Mouse (Mus musculus) hindbrain, embryonic 16.5 days (tissue): ENCODE results near the gene Zfpl1. TPM values are rescaled to one million over a fixed set of nuclear protein-coding genes. Genes with fewer than 3 reads are reported as not detected.

Experiments
- ATAC-seq: fragments of 200-750 bp; cut with Nextera tagmentation; 2 replicates; pipeline ENCODE4 v1.8.0; 2017; ENCODE audit warnings: moderate TSS enrichment, moderate library complexity
- H3K27ac ChIP-seq: fragments of 300-500 bp; sonication (generic); 2 replicates; pipeline ENCODE4 v1.5.1; 2014; ENCODE audit warnings: low read depth, mild to moderate bottlenecking, control low read depth, low read length, moderate library complexity
- H3K27me3 ChIP-seq: fragments of 300-500 bp; sonication (generic); replicated peaks from 2 replicates; pipeline ENCODE4 v1.6.1; 2014; ENCODE audit warnings: low read length; ENCODE audit not compliant: control insufficient read depth, insufficient read depth
- H3K36me3 ChIP-seq: fragments of 300-500 bp; sonication (generic); 2 replicates; pipeline ENCODE4 v1.6.1; 2014; ENCODE audit warnings: mild to moderate bottlenecking, low read length, moderate library complexity, mixed read lengths; ENCODE audit not compliant: control insufficient read depth, insufficient read depth
- H3K4me1 ChIP-seq: fragments of 300-500 bp; sonication (generic); 2 replicates; pipeline ENCODE4 v1.6.1; 2014; ENCODE audit warnings: low read depth, low read length; ENCODE audit not compliant: control insufficient read depth, insufficient read depth
- H3K4me2 ChIP-seq: fragments of 300-500 bp; sonication (generic); 2 replicates; pipeline ENCODE4 v1.6.1; 2014; ENCODE audit warnings: mild to moderate bottlenecking, low read length, control low read depth, moderate library complexity
- H3K4me3 ChIP-seq: fragments of 300-500 bp; sonication (generic); 2 replicates; pipeline ENCODE4 v1.5.1; 2014; ENCODE audit warnings: mild to moderate bottlenecking, low read length, control low read depth, moderate library complexity
- H3K9ac ChIP-seq: fragments of 300-500 bp; sonication (generic); 2 replicates; pipeline ENCODE4 v1.6.1; 2014; ENCODE audit warnings: low read depth, mild to moderate bottlenecking, control low read depth, low read length, moderate library complexity
- H3K9me3 ChIP-seq: fragments of 300-500 bp; sonication (generic); 2 replicates; pipeline ENCODE4 v1.6.1; 2014; ENCODE audit warnings: mild to moderate bottlenecking, low read length, moderate library complexity; ENCODE audit not compliant: control insufficient read depth
- WGBS: fragments of 180-500 bp; shearing (Covaris S2); extraction: QIAGEN DNeasy Blood & Tissue Kit; methylation state at CpG from one replicate; pipeline ENCODE4 v1.1.7; 2014; 5-methylcytosine and 5-hydroxymethylcytosine counted together
- polyA plus RNA-seq: library from polyadenylated mRNA; unstranded; fragments of >200 nt; fragmentation: Nextera tagmentation; extraction: Ambion mirVana; gene quantifications from 2 replicates; pipeline ENCODE4 v1.2.1, GENCODE M21; 2015

Gene Zfpl1
- polyA plus RNA-seq, 1 experiment from 2014 or later: 74.8 TPM

DNA sequence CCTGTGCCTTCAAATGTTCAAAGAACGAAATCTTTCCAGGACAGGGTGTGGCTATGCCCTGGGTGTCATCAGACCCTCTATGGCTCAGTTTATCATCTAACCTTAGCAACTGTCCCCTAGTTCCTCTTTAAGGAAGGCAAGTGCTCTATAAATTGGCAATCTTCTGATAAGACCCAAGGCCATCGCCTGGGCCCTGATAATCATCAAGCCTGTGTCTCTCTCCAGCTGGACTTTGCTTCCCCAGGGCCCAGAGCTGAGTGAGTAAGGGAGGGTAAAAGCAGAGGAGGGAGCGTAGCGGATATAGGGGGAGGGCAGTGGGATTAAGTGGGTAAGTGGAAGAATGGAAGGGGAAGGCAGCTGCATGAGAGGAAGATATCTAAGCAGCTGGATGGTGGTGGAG is 19.7 kb upstream of the Zfpl1 start:
- 84% methylated on average over 4 of the region's 4 CpGs for WGBS
- ATAC-seq: no peak
- no peaks in the 10 kb centered on the region for H3K36me3 ChIP-seq
- H3K9me3 ChIP-seq: no peaks in the 10 kb centered on the region
- H3K4me2 ChIP-seq: no peak overlapping the region
- no peaks in the 10 kb centered on the region for H3K27me3 ChIP-seq
- no peak overlapping the region for H3K9ac ChIP-seq
- H3K27ac ChIP-seq: no peak overlapping the region
- no peaks in the 10 kb centered on the region for H3K4me1 ChIP-seq
- H3K4me3 ChIP-seq: no peak overlapping the region

DNA sequence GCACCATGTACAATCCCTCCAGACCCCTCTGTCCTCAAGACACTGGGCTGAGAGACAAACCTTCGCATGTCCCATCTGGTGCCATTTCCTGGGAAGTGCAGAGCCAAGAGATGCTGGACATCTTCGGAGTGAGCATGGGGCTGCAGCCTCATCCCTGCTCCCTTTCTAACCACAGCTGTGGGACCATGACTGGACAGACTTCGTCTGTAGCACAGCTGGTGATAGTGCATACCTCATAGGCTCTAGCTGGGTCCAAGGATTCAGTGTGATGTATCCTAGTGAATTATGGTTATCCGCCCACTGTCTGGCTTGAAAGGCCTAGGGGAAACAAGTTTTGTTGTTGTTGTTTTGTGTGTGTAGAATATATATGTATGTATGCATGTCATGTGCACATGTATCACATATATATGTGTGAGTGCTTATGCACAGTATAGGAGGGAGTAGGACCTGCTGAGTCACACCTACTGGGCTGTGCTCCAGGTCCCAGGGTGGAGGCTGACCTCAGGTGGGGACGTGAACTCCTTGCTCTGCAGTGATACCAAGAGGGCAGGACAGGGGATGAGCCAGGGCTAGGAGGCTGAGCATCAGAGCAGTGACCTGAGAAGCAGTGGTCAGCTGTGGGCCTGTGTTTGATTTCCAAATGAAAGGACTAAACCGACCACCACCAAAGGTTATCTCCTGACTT is 17.6 kb upstream of the Zfpl1 start:
- Histone ChIP-seq H3K9me3 (no peaks in the 10 kb centered on the region), H3K36me3 (no peaks in the 10 kb centered on the region), H3K9ac (no peak overlapping the region), H3K4me1 (no peaks in the 10 kb centered on the region), H3K4me3 (no peak overlapping the region), H3K4me2 (no peak overlapping the region), H3K27me3 (no peaks in the 10 kb centered on the region), H3K27ac (no peak overlapping the region)
- no peak for ATAC-seq
- WGBS: 78% methylated on average over 6 of the region's 6 CpGs

DNA sequence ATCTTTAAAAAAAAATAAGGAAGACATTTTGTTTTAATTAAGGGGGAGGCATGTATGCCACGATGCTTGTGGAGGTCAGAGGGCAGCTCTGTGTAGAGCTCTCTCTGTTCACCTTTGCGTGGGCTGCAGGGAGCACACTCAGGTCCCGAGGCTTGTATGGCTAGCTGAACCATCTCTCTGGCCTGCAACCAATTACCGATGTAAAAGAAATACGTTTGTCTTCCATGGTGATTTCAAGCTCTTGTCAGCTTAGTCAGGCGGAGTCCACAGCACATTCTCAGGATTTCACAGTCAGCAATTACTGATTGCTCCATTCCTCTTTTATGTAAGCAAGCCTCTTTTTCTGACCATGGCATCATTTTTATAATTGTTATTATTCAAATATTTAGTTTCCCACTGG is 16.4 kb upstream of the Zfpl1 start:
- H3K27me3 ChIP-seq: no peaks in the 10 kb centered on the region
- no peak for ATAC-seq
- no peak overlapping the region for H3K4me2 ChIP-seq
- no peaks in the 10 kb centered on the region for H3K9me3 ChIP-seq
- H3K4me1 ChIP-seq: no peaks in the 10 kb centered on the region
- WGBS: 65% methylated on average over 6 of the region's 6 CpGs
- no peak overlapping the region for H3K9ac ChIP-seq
- H3K27ac ChIP-seq: no peak overlapping the region
- no peaks in the 10 kb centered on the region for H3K36me3 ChIP-seq
- H3K4me3 ChIP-seq: no peak overlapping the region

DNA sequence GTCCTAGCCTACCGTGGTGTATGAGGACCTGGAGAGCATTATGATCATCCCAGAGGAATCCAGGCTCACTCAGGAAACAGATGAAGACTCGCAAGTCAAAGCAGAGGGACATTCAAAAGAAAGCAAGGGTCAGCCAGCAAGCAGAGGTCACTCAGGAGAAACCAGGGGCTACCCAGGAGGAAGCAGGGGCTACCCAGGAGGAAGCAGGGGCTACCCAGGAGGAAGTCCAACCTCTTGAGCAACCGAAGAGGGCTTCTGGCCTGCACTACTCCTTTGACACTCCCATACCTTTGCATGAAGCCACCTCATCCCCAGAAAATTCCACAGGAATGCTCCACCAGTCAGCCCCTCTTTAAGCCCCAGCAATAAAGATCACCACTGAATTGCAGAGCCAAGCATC is 13.1 kb upstream of the Zfpl1 start:
- Histone ChIP-seq H3K4me2 (no peak overlapping the region), H3K9ac (no peak overlapping the region), H3K27ac (no peak overlapping the region), H3K36me3 (no peaks in the 10 kb centered on the region), H3K4me1 (no peaks in the 10 kb centered on the region), H3K27me3 (no peaks in the 10 kb centered on the region), H3K4me3 (no peak overlapping the region), H3K9me3 (no peaks in the 10 kb centered on the region)
- 80% methylated on average over 3 of the region's 3 CpGs for WGBS
- ATAC-seq: no peak

DNA sequence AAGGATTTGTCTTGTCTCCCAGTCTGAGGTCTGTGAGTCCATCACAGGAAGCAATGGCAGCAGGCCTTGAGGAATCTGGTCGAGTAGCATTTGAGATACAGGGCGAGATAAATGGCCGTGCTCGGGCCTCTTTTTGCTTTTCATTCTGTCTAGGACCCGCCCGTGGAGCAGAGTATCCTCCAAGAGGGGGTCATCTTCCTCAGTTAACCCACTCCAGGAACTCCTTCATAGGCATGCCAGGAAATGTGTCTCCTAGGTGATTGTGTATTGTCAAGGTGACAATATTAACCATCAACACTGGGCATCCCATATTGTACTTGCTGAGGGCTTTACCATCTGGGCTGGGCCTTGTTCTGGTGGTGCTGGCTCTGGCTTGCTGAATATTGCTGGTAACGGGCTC is 9.4 kb upstream of the Zfpl1 start, which contains the start of gene AC131692.1:
AC131692.1 (plus strand) TSS at position 301 of the 400 bp plus-strand sequence.
- H3K4me2 ChIP-seq: no peak within 1 kb of the TSS
- no peaks in the 10 kb centered on the region for H3K27me3 ChIP-seq
- H3K4me1 ChIP-seq: no peaks in the 10 kb centered on the region
- H3K9me3 ChIP-seq: no peaks in the 10 kb centered on the region
- no peak within 1 kb of the TSS for H3K4me3 ChIP-seq
- no peaks in the 10 kb centered on the region for H3K36me3 ChIP-seq
- H3K9ac ChIP-seq: no peak within 1 kb of the TSS
- WGBS: 90% methylated on average over 7 of the region's 7 CpGs
- ATAC-seq: no peak
- no peak within 1 kb of the TSS for H3K27ac ChIP-seq

DNA sequence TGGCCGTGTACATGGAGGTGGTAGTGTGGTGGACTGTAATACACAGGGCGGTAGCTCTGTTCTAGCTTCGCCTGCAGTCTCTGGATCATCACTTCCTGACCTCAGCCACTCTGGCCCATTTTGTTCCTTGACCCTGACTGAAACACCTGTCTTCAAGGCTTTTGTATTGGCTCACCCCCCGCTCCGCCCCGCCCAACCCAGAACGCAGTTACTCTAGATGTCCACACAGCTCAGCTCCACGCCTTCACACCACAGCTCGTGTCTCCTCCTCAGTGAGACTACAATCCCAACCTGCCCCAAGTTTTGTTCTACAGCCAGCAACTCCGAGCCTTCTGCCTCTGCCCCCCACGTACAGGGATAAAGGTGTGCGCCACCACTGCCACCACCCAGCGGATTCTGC is 4.1 kb upstream of the Zfpl1 start:
- no peaks in the 10 kb centered on the region for H3K36me3 ChIP-seq
- H3K4me1 ChIP-seq: peaks cover 12% of the 10 kb centered on the region
- no peak overlapping the region for H3K27ac ChIP-seq
- H3K9me3 ChIP-seq: no peaks in the 10 kb centered on the region
- no peak overlapping the region for H3K4me2 ChIP-seq
- H3K4me3 ChIP-seq: no peak overlapping the region
- WGBS: 91% methylated on average over 13 of the region's 13 CpGs
- no peaks in the 10 kb centered on the region for H3K27me3 ChIP-seq
- ATAC-seq: no peak
- no peak overlapping the region for H3K9ac ChIP-seq

DNA sequence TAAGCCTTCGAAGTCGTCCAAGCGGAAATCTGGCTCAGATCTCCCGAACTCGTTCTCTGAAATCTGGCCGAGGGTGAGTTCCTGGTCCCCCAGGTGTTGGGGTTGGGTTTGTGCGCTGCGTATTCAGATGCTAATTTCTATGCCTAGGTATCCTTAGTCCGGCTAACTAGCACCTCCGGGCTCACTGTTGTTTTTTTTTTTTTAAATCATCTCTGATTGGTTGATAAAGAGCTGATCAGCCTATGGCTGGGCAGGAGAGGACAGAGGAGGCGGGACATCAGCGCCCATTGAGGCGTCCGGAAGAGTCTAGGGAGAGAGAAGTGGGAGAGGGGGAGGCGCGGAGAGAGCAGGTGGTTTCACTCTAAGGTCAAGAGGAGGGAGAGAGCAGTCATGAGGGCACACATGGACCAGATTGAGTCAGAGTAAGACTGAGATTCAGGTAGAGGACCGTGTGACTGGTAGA is 692 bp upstream of the Zfpl1 start:
- Histone ChIP-seq H3K9me3 (no peaks in the 10 kb centered on the region), H3K4me1 (peaks cover 19% of the 10 kb centered on the region), H3K9ac (0 out of 2 replicates have a peak overlapping the region, but pooled peaks have one; percentile 7), H3K4me3 (peak overlapping the region; percentile 53), H3K27ac (no peak overlapping the region), H3K27me3 (no peaks in the 10 kb centered on the region), H3K36me3 (peaks cover 10% of the 10 kb centered on the region), H3K4me2 (peak overlapping the region; percentile 85)
- 0% methylated on average over 17 of the region's 17 CpGs for WGBS
- peak; percentile 60 for ATAC-seq

DNA sequence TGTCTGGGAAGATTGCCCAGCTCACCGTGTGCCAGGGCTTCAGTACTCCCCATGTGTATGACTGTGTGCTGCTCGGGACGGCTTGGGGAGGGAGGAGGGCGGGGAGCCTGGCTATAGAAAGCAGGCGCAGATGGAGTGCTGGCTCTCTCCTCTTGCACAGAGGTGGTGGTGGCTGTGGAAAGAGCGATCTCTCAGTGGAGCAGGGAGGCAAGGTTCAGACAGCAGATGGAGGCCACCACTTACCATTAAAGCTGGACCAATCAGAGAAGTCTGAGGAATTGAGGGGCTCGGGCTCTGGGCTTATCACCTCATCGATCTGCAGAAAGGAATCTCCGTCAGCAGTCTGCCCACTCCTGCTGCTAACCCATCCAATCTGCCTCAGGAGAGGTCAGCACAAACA is 2.6 kb downstream of the Zfpl1 start, which contains the start of gene Gm28374:
Gm28374 (minus strand) TSS at position 101 of the 400 bp plus-strand sequence.
- no peaks in the 10 kb centered on the region for H3K9me3 ChIP-seq
- H3K4me3 ChIP-seq: no peak within 1 kb of the TSS
- peaks cover 15% of the 10 kb centered on the region for H3K36me3 ChIP-seq
- H3K4me1 ChIP-seq: peaks cover 19% of the 10 kb centered on the region
- no peak for ATAC-seq
- H3K27me3 ChIP-seq: no peaks in the 10 kb centered on the region
- no peak within 1 kb of the TSS for H3K4me2 ChIP-seq
- H3K9ac ChIP-seq: no peak within 1 kb of the TSS
- 82% methylated on average over 9 of the region's 9 CpGs for WGBS
- H3K27ac ChIP-seq: no peak within 1 kb of the TSS

DNA sequence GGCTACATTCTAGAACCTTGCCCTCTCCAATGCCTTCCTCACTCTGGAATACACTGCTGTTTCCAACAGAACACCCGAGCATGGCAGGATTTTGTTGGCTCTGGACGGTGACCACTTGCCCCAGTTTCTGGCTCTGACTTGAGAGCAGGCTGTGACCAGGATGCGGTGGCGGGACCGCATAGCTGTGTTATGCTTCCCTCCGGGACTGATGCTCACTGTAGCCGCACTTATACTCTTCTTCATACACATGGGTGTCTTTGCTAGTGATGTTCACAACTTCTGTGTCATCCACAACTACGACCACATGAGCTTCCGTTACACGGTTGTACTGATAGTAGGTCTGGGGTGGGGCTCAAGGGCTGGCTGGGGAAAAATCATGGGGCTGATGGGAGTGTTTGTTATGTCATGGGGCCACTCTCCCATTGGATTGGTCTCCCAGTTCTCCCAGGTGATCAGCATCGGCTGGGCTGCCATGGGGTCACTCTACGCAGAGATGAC is 4.7 kb downstream of the Zfpl1 start, which contains the start of gene Tmem262:
Tmem262 (plus strand) TSS at position 51 of the 498 bp plus-strand sequence.
- H3K27me3 ChIP-seq: no peaks in the 10 kb centered on the region
- 95% methylated on average over 12 of the region's 12 CpGs for WGBS
- no peaks in the 10 kb centered on the region for H3K9me3 ChIP-seq
- no peak within 1 kb of the TSS for H3K27ac ChIP-seq
- no peak within 1 kb of the TSS for H3K9ac ChIP-seq
- no peak within 1 kb of the TSS for H3K4me3 ChIP-seq
- no peak within 1 kb of the TSS for H3K4me2 ChIP-seq
- no peak for ATAC-seq
- H3K4me1 ChIP-seq: peaks cover 18% of the 10 kb centered on the region
- peaks cover 15% of the 10 kb centered on the region for H3K36me3 ChIP-seq
